Mouse (Mus musculus) limb, embryonic 12.5 days (tissue): ENCODE data around the gene Gfra1. TPM values are rescaled to one million over a fixed set of nuclear protein-coding genes. Genes with fewer than 3 reads are reported as not detected.

Source experiments
- ATAC-seq: fragments of 200-750 bp; cut with Nextera tagmentation; 2 replicates; pipeline ENCODE4 v1.8.0; 2017; ENCODE audit warnings: low read depth, moderate TSS enrichment; ENCODE audit not compliant: insufficient number of reproducible peaks, insufficient read depth, low FRiP score, low TSS enrichment
- H3K27ac ChIP-seq: fragments of 300-500 bp; sonication (generic); 2 replicates; pipeline ENCODE4 v1.5.1; 2016; ENCODE audit warnings: mild to moderate bottlenecking, moderate library complexity
- H3K27me3 ChIP-seq: fragments of 300-500 bp; sonication (generic); 2 replicates; pipeline ENCODE4 v1.6.1; 2016; ENCODE audit warnings: mild to moderate bottlenecking, moderate library complexity
- H3K36me3 ChIP-seq: fragments of 300-500 bp; sonication (generic); 2 replicates; pipeline ENCODE4 v1.6.1; 2016; ENCODE audit warnings: mild to moderate bottlenecking, moderate library complexity
- H3K4me1 ChIP-seq: fragments of 300-500 bp; sonication (generic); replicated peaks from 2 replicates; pipeline ENCODE4 v1.6.1; 2016
- H3K4me2 ChIP-seq: fragments of 300-500 bp; sonication (generic); 2 replicates; pipeline ENCODE4 v1.6.1; 2016; ENCODE audit warnings: mild to moderate bottlenecking, moderate library complexity
- H3K4me3 ChIP-seq: fragments of 300-500 bp; sonication (generic); replicated peaks from 2 replicates; pipeline ENCODE4 v1.5.1; 2016; ENCODE audit warnings: mild to moderate bottlenecking
- H3K9ac ChIP-seq: fragments of 300-500 bp; sonication (generic); replicated peaks from 2 replicates; pipeline ENCODE4 v1.6.1; 2016; ENCODE audit warnings: mild to moderate bottlenecking, moderate library complexity
- H3K9me3 ChIP-seq: fragments of 300-500 bp; sonication (generic); 2 replicates; pipeline ENCODE4 v1.6.1; 2016; ENCODE audit warnings: mild to moderate bottlenecking, moderate library complexity
- WGBS: fragments of 180-500 bp; shearing (Covaris S2); methylation state at CpG from one replicate; pipeline ENCODE4 v1.1.7; 2016; 5-methylcytosine and 5-hydroxymethylcytosine counted together
- polyA plus RNA-seq: library from polyadenylated mRNA; unstranded; fragments of >200 nt; fragmentation: Nextera tagmentation; extraction: Ambion mirVana; gene quantifications from 2 replicates; pipeline ENCODE4 v1.2.1, GENCODE M21; 2016

Gene Gfra1
- polyA plus RNA-seq, 1 experiment from 2014 or later = 17.0 TPM

DNA sequence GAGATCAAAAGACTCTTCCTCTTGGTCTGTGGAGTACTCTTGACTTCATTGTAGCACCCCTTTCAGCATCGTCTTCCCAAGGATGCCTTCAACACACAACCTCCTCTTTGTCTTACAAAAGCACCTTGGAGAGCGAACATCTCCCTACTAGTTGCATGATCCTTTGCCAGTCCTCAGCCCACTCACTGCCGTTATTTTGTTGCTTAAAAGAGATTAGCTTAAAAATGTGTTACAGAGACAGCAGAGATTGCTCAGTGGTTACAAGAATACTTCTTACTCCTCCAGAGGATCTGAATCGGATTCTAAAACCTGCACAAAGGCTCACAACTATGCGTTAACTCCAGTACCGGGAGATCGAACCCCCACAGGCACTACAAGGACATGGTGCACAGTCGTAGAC is 205.5 kb downstream of the Gfra1 start:
- Histone ChIP-seq H3K4me2 (no peak overlapping the region), H3K4me3 (no peak overlapping the region), H3K27ac (no peak overlapping the region), H3K36me3 (no peaks in the 10 kb centered on the region), H3K4me1 (peaks cover 10% of the 10 kb centered on the region), H3K9ac (no peak overlapping the region), H3K9me3 (no peaks in the 10 kb centered on the region), H3K27me3 (no peaks in the 10 kb centered on the region)
- 90% methylated on average over 8 of the region's 8 CpGs for WGBS
- no peak for ATAC-seq

DNA sequence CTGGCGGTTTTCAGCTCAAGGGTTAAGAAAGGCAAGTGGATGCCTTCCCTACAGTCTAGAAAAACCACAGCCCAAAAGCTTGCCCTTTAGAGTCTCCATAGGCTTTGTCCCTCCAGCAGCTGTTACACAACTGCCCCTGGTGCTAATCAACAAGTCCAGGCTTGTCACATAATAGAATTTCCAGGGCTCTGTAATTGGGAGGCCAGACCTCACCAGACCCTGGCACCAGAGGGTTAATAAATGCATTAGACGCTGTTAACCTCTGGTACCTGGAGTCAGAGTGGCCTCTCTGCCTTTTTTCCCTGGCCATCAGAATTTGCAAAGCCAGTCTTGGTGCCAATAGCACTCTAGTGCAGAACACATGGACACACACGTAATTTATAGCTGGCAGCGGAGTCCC is 211.6 kb downstream of the Gfra1 start:
- Histone ChIP-seq H3K27me3 (no peaks in the 10 kb centered on the region), H3K27ac (peak overlapping the region; percentile 62), H3K4me3 (no peak overlapping the region), H3K9me3 (no peaks in the 10 kb centered on the region), H3K4me2 (peak overlapping the region; percentile 40), H3K36me3 (no peaks in the 10 kb centered on the region), H3K4me1 (peaks cover 32% of the 10 kb centered on the region), H3K9ac (no peak overlapping the region)
- ATAC-seq = no peak
- WGBS = 11% methylated on average over 4 of the region's 4 CpGs

DNA sequence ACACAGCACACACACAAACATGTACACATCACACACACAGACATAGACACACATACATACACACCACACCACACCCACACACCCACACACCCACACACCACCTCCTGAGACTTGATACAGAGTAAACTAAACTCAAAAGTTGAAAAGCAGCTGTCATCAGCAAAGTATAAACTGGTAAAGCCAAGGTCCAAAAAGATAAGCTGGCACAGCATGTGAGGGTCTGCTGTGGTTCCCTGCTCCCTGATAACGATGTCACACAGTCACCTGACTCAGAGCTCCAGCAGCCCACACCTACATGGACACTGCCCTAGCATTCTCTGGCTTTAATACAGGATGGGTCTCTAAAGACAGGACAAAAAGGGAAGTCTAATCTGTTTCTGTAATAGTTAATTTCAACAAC is 212.1 kb downstream of the Gfra1 start:
- Histone ChIP-seq H3K4me1 (peaks cover 32% of the 10 kb centered on the region), H3K27ac (no peak overlapping the region), H3K27me3 (no peaks in the 10 kb centered on the region), H3K36me3 (no peaks in the 10 kb centered on the region), H3K9me3 (no peaks in the 10 kb centered on the region), H3K9ac (no peak overlapping the region), H3K4me3 (no peak overlapping the region), H3K4me2 (no peak overlapping the region)
- WGBS = 51% methylated on average over 1 of the region's 1 CpGs
- ATAC-seq = no peak

DNA sequence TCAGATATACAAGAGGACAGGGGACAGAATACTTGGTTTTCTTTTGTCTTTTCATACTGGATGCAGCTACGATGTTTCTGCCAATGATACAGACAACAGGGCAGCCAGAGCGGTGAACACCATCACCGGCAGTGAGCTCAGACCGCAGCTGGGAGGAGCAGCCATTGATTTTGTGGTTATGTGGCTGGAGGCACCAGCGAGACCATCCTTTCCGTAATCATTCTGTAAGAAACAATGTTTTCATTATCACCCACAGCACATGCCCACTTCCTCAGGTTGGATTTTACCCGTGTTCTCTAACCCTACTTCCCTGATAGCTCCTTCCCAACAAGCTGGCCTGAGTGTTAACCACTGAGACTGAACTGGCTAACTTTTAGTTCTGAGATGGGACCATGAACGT is 217.4 kb downstream of the Gfra1 start:
- Histone ChIP-seq H3K27ac (no peak overlapping the region), H3K9me3 (no peaks in the 10 kb centered on the region), H3K4me2 (no peak overlapping the region), H3K27me3 (no peaks in the 10 kb centered on the region; the same call in 1 of the 2 replicates), H3K4me3 (no peak overlapping the region), H3K9ac (no peak overlapping the region), H3K36me3 (no peaks in the 10 kb centered on the region), H3K4me1 (peaks cover 14% of the 10 kb centered on the region)
- ATAC-seq = no peak
- 84% methylated on average over 8 of the region's 8 CpGs for WGBS

DNA sequence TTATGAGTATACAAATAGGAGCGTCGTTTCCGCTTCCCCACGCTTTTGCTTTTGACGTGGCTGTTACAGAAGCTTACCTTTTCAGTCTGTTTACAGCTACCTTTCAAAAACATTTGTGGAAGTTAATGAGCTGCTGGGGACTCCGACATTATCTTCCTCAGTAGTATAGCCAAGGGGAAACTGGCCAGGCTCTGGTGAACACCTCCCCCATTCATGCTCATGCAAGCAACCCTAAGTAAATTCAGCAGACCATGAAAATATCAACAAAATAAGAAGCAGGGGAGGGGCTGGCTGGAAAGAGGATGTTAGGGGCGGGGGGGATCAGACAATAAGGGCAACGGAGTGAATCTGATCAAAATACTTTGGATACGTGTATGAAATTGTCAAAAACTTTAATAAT is 228.0 kb downstream of the Gfra1 start:
- ATAC-seq = no peak
- WGBS = 51% methylated on average over 9 of the region's 9 CpGs
- no peak overlapping the region for H3K4me2 ChIP-seq

DNA sequence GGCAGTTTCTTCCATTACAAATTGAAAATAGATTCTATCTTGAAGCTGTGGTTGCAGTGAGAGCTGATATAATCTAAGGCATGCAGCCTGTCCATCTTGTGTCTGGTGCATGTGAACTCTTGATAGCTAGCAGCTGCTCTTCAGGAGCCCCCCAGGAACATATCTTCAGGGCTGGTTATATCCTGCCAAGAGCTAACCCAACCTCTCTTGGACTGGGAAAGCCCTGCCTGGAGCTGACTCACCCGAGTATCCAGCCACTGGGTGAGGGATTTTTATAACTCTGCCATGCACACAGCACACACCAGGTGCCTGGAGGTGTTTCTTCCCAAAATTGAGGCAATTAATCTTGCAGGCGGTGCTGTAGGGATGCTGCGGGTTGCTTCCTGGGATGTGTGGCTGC is 228.8 kb downstream of the Gfra1 start:
- Histone ChIP-seq H3K27me3 (peaks cover 24% of the 10 kb centered on the region), H3K4me2 (no peak overlapping the region), H3K4me3 (no peak overlapping the region), H3K9me3 (no peaks in the 10 kb centered on the region), H3K36me3 (no peaks in the 10 kb centered on the region), H3K27ac (0 out of 2 replicates have a peak overlapping the region, but pooled peaks have one; percentile 29), H3K9ac (no peak overlapping the region), H3K4me1 (peaks cover 38% of the 10 kb centered on the region)
- ATAC-seq = no peak
- 12% methylated on average over 3 of the region's 3 CpGs for WGBS

More for the DNA sequence above, 228.0 kb downstream of the Gfra1 start:
- Histone ChIP-seq H3K4me3 (no peak overlapping the region), H3K9me3 (no peaks in the 10 kb centered on the region), H3K9ac (no peak overlapping the region), H3K4me1 (peaks cover 38% of the 10 kb centered on the region), H3K36me3 (no peaks in the 10 kb centered on the region), H3K27ac (no peak overlapping the region), H3K27me3 (peaks cover 15% of the 10 kb centered on the region; the same call in 1 of the 2 replicates)

DNA sequence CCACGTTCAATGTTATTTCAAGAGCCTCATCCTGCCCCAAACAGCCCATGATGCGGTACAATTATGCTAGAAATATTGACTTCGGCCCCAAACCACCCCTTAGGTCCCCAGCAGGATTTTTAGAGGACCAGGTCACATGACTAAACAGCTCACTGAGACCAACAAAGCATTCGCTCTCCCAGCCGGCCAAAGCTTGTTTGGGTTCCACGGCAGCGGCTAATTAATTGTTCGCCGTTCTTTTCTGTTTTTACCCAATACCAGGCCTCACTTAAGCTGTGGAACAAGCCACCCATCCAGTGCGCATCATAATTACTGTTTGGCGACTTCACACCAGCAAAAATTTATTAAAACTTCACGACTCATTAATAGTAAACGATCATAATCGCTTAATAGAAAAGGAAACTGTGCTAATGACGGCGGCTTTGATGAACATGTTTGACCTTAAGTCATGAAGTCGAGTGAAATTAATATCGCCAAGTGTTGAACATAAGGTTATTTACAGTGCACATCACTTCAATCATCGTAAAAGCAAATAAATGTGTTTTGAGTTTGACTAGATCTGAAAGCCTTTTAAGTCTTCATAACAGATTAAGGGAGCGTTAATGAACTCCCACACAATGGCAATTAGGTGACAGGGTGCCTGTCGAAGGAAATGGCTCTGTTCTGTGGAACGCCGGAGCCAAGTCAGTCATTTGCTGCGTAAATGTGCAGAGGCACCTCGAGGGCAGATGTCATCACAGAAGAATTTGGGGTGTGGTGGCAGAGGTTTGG is 235.5 kb downstream of the Gfra1 start:
- Histone ChIP-seq H3K9me3 (no peaks in the 10 kb centered on the region), H3K27ac (no peak overlapping the region), H3K9ac (no peak overlapping the region), H3K4me1 (peaks cover 22% of the 10 kb centered on the region), H3K27me3 (peaks cover 29% of the 10 kb centered on the region), H3K4me3 (0 out of 2 replicates have a peak overlapping the region, but pooled peaks have one; percentile 7), H3K36me3 (no peaks in the 10 kb centered on the region), H3K4me2 (peak overlapping the region; percentile 39)
- 25% methylated on average over 25 of the region's 25 CpGs for WGBS
- ATAC-seq = no peak

DNA sequence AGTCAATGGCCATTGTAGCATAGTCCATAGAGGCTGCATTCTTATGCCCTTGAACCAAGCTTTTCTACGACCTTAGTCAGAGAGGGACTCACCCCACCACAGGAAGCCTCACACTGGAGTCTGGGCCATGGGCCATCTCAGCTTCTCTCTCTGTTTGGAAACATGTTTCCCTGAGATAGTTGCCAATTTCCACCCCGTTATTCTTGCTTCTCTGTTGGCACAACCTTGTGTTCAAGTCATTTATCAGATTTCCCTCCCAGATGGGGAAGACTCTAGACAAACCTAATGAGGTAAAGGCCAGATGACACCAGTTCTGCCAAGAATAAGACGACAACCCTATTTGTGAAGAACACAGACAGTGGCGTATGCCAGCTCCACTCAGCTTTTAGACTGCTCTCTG is 238.1 kb downstream of the Gfra1 start:
- Histone ChIP-seq H3K27ac (no peak overlapping the region), H3K9me3 (no peaks in the 10 kb centered on the region), H3K4me3 (no peak overlapping the region), H3K36me3 (no peaks in the 10 kb centered on the region), H3K4me1 (peaks cover 26% of the 10 kb centered on the region), H3K27me3 (peaks cover 20% of the 10 kb centered on the region), H3K9ac (no peak overlapping the region), H3K4me2 (no peak overlapping the region)
- WGBS = 92% methylated on average over 4 of the region's 4 CpGs
- ATAC-seq = no peak

DNA sequence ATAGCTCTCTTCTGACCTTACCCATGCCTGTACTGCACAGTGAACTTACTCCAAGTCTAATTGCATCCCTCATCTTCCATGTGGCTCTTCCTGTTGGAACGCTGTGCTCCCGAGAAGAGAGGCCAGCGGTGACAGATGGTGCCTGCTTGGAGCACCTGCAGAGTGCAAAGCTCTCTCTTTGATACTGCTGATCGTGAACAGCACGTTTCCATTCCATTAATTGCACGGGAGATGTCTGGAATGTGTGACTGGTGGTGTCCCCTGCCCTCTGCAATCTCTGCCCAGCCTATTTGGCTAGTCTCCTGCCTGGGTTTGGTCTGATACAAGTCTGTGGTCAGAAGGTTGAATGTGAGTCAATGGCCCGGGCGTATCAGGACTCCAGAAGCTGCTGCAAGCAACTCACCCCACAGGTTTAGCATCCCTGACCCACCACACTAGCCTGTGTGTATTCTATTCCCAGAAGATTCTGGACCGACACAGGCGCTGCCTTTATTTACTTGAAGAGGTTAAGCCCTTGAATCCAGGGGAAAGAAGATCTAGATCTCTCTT is 249.1 kb downstream of the Gfra1 start:
- Histone ChIP-seq H3K4me3 (no peak overlapping the region), H3K27ac (no peak overlapping the region), H3K4me2 (no peak overlapping the region), H3K9ac (no peak overlapping the region), H3K4me1 (peaks cover 24% of the 10 kb centered on the region), H3K36me3 (no peaks in the 10 kb centered on the region), H3K9me3 (no peaks in the 10 kb centered on the region), H3K27me3 (peaks cover 4% of the 10 kb centered on the region; the same call in 1 of the 2 replicates)
- 57% methylated on average over 10 of the region's 10 CpGs for WGBS
- no peak for ATAC-seq

DNA sequence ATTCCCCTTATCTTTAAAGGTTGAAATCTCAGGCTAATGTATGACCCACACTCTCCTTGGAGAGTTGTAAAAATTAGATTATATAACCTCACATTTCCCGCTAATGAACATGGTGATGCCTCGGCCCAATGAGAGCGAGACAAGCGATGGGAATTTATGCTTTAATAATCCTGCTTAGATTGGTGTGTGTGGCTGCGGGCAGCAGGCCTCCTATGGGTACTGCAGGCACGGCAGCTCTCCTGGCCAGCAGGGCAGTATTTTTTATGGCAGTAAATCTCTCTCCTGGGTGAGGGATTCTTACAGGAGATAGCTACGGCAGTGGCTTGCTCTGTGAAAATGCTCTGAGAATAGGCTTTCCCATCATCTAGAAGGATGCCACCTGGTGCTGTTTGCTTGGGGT is 250.2 kb downstream of the Gfra1 start:
- 81% methylated on average over 7 of the region's 7 CpGs for WGBS
- peaks cover 5% of the 10 kb centered on the region; the same call in 1 of the 2 replicates for H3K27me3 ChIP-seq
- no peak overlapping the region for H3K9ac ChIP-seq
- no peak overlapping the region for H3K4me2 ChIP-seq
- peaks cover 30% of the 10 kb centered on the region for H3K4me1 ChIP-seq
- no peak overlapping the region for H3K4me3 ChIP-seq
- no peak for ATAC-seq
- no peaks in the 10 kb centered on the region for H3K9me3 ChIP-seq
- no peaks in the 10 kb centered on the region for H3K36me3 ChIP-seq
- H3K27ac ChIP-seq = no peak overlapping the region

DNA sequence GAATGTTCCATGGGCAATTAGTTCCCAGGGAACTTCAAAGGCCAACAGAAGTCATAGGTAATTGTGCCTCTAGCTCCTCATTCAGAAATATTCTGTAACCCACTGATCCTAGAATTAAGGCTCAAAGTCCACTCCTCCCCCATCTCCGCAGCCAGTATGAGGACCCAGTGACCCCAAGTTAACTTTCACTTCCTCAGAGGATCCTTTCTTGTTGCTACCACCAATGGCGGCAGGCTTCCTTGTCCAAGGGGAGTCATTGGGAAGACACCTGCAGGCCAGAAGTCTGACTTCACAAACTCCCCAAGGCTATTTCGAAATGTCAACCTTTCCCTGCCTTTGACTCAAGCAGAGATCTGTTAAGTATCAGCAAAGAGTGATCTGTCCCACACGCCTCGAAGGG is 253.1 kb downstream of the Gfra1 start:
- Histone ChIP-seq H3K4me3 (no peak overlapping the region), H3K27ac (no peak overlapping the region), H3K9me3 (no peaks in the 10 kb centered on the region), H3K27me3 (0 out of 2 replicates have a peak, but pooled peaks cover 4% of the 10 kb centered on the region), H3K9ac (no peak overlapping the region), H3K4me1 (peaks cover 58% of the 10 kb centered on the region), H3K36me3 (no peaks in the 10 kb centered on the region), H3K4me2 (no peak overlapping the region)
- ATAC-seq = no peak
- WGBS = 60% methylated on average over 5 of the region's 5 CpGs
